Mouse (Mus musculus) neural tube, embryonic 11.5 days (tissue): ENCODE results near the gene Oprm1. TPM values are rescaled to one million over a fixed set of nuclear protein-coding genes. Genes with fewer than 3 reads are reported as not detected.

Experiments
- ATAC-seq: fragments of 200-750 bp; cut with Nextera tagmentation; 2 replicates; pipeline ENCODE4 v1.8.0; 2017; ENCODE audit warnings: moderate number of reproducible peaks, mild to moderate bottlenecking, moderate TSS enrichment, moderate library complexity; ENCODE audit not compliant: insufficient read depth, low FRiP score, low TSS enrichment
- DNase-seq: peaks from one replicate; pipeline ENCODE4 v3.0.0-alpha.2; 2015; ENCODE audit warnings: low spot score
- H3K27ac ChIP-seq: fragments of 300-500 bp; sonication (generic); 2 replicates; pipeline ENCODE4 v1.5.1; 2014; ENCODE audit warnings: low read depth, mild to moderate bottlenecking, low read length
- H3K27me3 ChIP-seq: fragments of 300-500 bp; sonication (generic); 2 replicates; pipeline ENCODE4 v1.6.1; 2014; ENCODE audit warnings: mild to moderate bottlenecking, low read length, mixed read lengths; ENCODE audit not compliant: control insufficient read depth, insufficient read depth
- H3K36me3 ChIP-seq: fragments of 300-500 bp; sonication (generic); 2 replicates; pipeline ENCODE4 v1.6.1; 2014; ENCODE audit warnings: mild to moderate bottlenecking, low read length, moderate library complexity, mixed read lengths; ENCODE audit not compliant: control insufficient read depth, insufficient read depth
- H3K4me1 ChIP-seq: fragments of 300-500 bp; sonication (generic); 2 replicates; pipeline ENCODE4 v1.6.1; 2014; ENCODE audit warnings: low read length, mixed read lengths; ENCODE audit not compliant: control insufficient read depth, insufficient read depth
- H3K4me2 ChIP-seq: fragments of 300-500 bp; sonication (generic); 2 replicates; pipeline ENCODE4 v1.6.1; 2014; ENCODE audit warnings: low read depth, mild to moderate bottlenecking, moderate library complexity
- H3K4me3 ChIP-seq: fragments of 300-500 bp; sonication (generic); 2 replicates; pipeline ENCODE4 v1.5.1; 2014; ENCODE audit warnings: low read depth, low read length
- H3K9ac ChIP-seq: fragments of 300-500 bp; sonication (generic); 2 replicates; pipeline ENCODE4 v1.6.1; 2014; ENCODE audit warnings: mild to moderate bottlenecking, low read length
- H3K9me3 ChIP-seq: fragments of 300-500 bp; sonication (generic); 2 replicates; pipeline ENCODE4 v1.6.1; 2016; ENCODE audit warnings: low read length; ENCODE audit not compliant: control insufficient read depth
- WGBS: fragments of 180-500 bp; shearing (Covaris S2); extraction: QIAGEN DNeasy Blood & Tissue Kit; methylation state at CpG from one replicate; pipeline ENCODE4 v1.1.7; 2014; 5-methylcytosine and 5-hydroxymethylcytosine counted together
- polyA plus RNA-seq: library from polyadenylated mRNA; unstranded; fragments of >200 nt; fragmentation: Nextera tagmentation; extraction: Ambion mirVana; gene quantifications from 2 replicates; pipeline ENCODE4 v1.2.1, GENCODE M21; 2014

The Oprm1 gene
- polyA plus RNA-seq, 1 experiment from 2014 or later: 0.77 TPM

- H3K4me1 ChIP-seq: no peaks in the 10 kb centered on the region
- WGBS: 30% methylated on average over 1 of the region's 1 CpGs
- no peak overlapping the region for H3K27ac ChIP-seq
- no peak overlapping the region for H3K4me2 ChIP-seq
- no peaks in the 10 kb centered on the region for H3K9me3 ChIP-seq
- H3K9ac ChIP-seq: no peak overlapping the region
- no peaks in the 10 kb centered on the region for H3K27me3 ChIP-seq
- H3K4me3 ChIP-seq: no peak overlapping the region
- ATAC-seq (no peak), DNase-seq (no peak)
- H3K36me3 ChIP-seq: no peaks in the 10 kb centered on the region
Observed at GRCm38 (mm10) chr10:6820626-6821025, 62.3 kb downstream of the Oprm1 start.

- 83% methylated on average over 1 of the region's 1 CpGs for WGBS
- H3K9ac ChIP-seq: no peak overlapping the region
- ATAC-seq: no peak
- no peaks in the 10 kb centered on the region for H3K27me3 ChIP-seq
- H3K9me3 ChIP-seq: no peaks in the 10 kb centered on the region
- H3K4me2 ChIP-seq: no peak overlapping the region
- no peak overlapping the region for H3K27ac ChIP-seq
- H3K36me3 ChIP-seq: no peaks in the 10 kb centered on the region
- no peak for DNase-seq
- H3K4me3 ChIP-seq: no peak overlapping the region
- H3K4me1 ChIP-seq: no peaks in the 10 kb centered on the region
Observed at GRCm38 (mm10) chr10:6842225-6842624, 83.9 kb downstream of the Oprm1 start.

GRCm38 (mm10) chr10:6846283-6846682, 88.0 kb downstream of the Oprm1 start:
- 89% methylated on average over 1 of the region's 1 CpGs for WGBS
- no peak overlapping the region for H3K4me3 ChIP-seq
- no peaks in the 10 kb centered on the region for H3K9me3 ChIP-seq
- H3K9ac ChIP-seq: no peak overlapping the region
- no peaks in the 10 kb centered on the region for H3K36me3 ChIP-seq
- no peak overlapping the region for H3K4me2 ChIP-seq
- H3K27me3 ChIP-seq: no peaks in the 10 kb centered on the region
- no peaks in the 10 kb centered on the region for H3K4me1 ChIP-seq
- DNase-seq (no peak), ATAC-seq (no peak)
- no peak overlapping the region for H3K27ac ChIP-seq

- H3K4me2 ChIP-seq: no peak overlapping the region
- no peak overlapping the region for H3K9ac ChIP-seq
- 65% methylated on average over 7 of the region's 7 CpGs for whole genome bisulfite sequencing
- no peaks in the 10 kb centered on the region for H3K27me3 ChIP-seq
- H3K36me3 ChIP-seq: no peaks in the 10 kb centered on the region
- H3K27ac ChIP-seq: no peak overlapping the region
- H3K9me3 ChIP-seq: no peaks in the 10 kb centered on the region
- H3K4me3 ChIP-seq: no peak overlapping the region
- H3K4me1 ChIP-seq: no peaks in the 10 kb centered on the region
- no peak for ATAC-seq
- DNase-seq: no peak
Observed at GRCm38 (mm10) chr10:6848162-6848754, 90.0 kb downstream of the Oprm1 start.

- no peaks in the 10 kb centered on the region for H3K4me1 ChIP-seq
- H3K9me3 ChIP-seq: no peaks in the 10 kb centered on the region
- H3K4me2 ChIP-seq: no peak overlapping the region
- H3K9ac ChIP-seq: no peak overlapping the region
- no peak overlapping the region for H3K27ac ChIP-seq
- no peak for ATAC-seq
- H3K27me3 ChIP-seq: no peaks in the 10 kb centered on the region
- H3K36me3 ChIP-seq: no peaks in the 10 kb centered on the region
- H3K4me3 ChIP-seq: no peak overlapping the region
- 77% methylated on average over 2 of the region's 2 CpGs for WGBS
- DNase-seq: no peak
Observed at GRCm38 (mm10) chr10:6848834-6849233, 90.5 kb downstream of the Oprm1 start.

- ATAC-seq (no peak), DNase-seq (no peak)
- Histone ChIP-seq H3K4me3 (no peak overlapping the region), H3K27ac (no peak overlapping the region), H3K27me3 (no peaks in the 10 kb centered on the region), H3K4me2 (no peak overlapping the region), H3K36me3 (no peaks in the 10 kb centered on the region), H3K9ac (no peak overlapping the region), H3K4me1 (no peaks in the 10 kb centered on the region), H3K9me3 (no peaks in the 10 kb centered on the region)
- WGBS: 77% methylated on average over 3 of the region's 3 CpGs
Observed at GRCm38 (mm10) chr10:6855812-6856211, 97.5 kb downstream of the Oprm1 start.

- Histone ChIP-seq H3K4me2 (no peak overlapping the region), H3K9me3 (peaks cover 3% of the 10 kb centered on the region; the same call in 1 of the 2 replicates), H3K36me3 (no peaks in the 10 kb centered on the region), H3K4me3 (no peak overlapping the region), H3K4me1 (no peaks in the 10 kb centered on the region), H3K27me3 (no peaks in the 10 kb centered on the region), H3K9ac (no peak overlapping the region), H3K27ac (no peak overlapping the region)
- 82% methylated on average over 7 of the region's 7 CpGs for WGBS
- DNase-seq: no peak
- no peak for ATAC-seq
Observed at GRCm38 (mm10) chr10:6871418-6872072, 113.2 kb downstream of the Oprm1 start.

- ATAC-seq: no peak
- no peaks in the 10 kb centered on the region for H3K4me1 ChIP-seq
- no peaks in the 10 kb centered on the region for H3K27me3 ChIP-seq
- H3K9me3 ChIP-seq: peaks cover 3% of the 10 kb centered on the region; the same call in 1 of the 2 replicates
- WGBS: 79% methylated on average over 1 of the region's 1 CpGs
- no peak overlapping the region for H3K4me2 ChIP-seq
- no peak overlapping the region for H3K9ac ChIP-seq
- H3K36me3 ChIP-seq: no peaks in the 10 kb centered on the region
- no peak for DNase-seq
- H3K27ac ChIP-seq: no peak overlapping the region
- no peak overlapping the region for H3K4me3 ChIP-seq
Observed at GRCm38 (mm10) chr10:6873917-6874316, 115.6 kb downstream of the Oprm1 start.

- Histone ChIP-seq H3K4me2 (no peak overlapping the region), H3K27ac (no peak overlapping the region), H3K4me1 (no peaks in the 10 kb centered on the region), H3K27me3 (no peaks in the 10 kb centered on the region), H3K9me3 (no peaks in the 10 kb centered on the region), H3K4me3 (no peak overlapping the region), H3K9ac (no peak overlapping the region), H3K36me3 (no peaks in the 10 kb centered on the region)
- WGBS: 82% methylated on average over 2 of the region's 2 CpGs
- DNase-seq: no peak
- ATAC-seq: no peak
Observed at GRCm38 (mm10) chr10:6878276-6878881, 120.1 kb downstream of the Oprm1 start.
